Mouse (Mus musculus): Measurements from ENCODE around the gene Arvcf.

GRCm38 (mm10) chr16:18455407-18455806 is 107.4 kb downstream of the Arvcf start:
- no peak for TF ChIP-seq CTCF (IDR thresholded peaks at IDR 0.05; ENCODE audit: control insufficient read depth, insufficient read depth, insufficient read length)
- TF ChIP-seq MYOG (IDR thresholded peaks at IDR 0.05; ENCODE audit: control insufficient read depth, extremely low read depth, insufficient read length) = no peak
- no peak for TF ChIP-seq MAX (IDR thresholded peaks at IDR 0.05)
- no peak for TF ChIP-seq MYOD1 (IDR thresholded peaks at IDR 0.05; ENCODE audit: control insufficient read depth, insufficient read length, low read depth)
- TF ChIP-seq USF1 (IDR thresholded peaks at IDR 0.05; ENCODE audit: low read depth) = no peak

All from C2C12 (cell line).